Mouse (Mus musculus): ENCODE data around the gene Wdr27. TPM values are rescaled to one million over a fixed set of nuclear protein-coding genes. Genes with fewer than 3 reads are reported as not detected.
A peak's percentile ranks its signal among the peaks of the same experiment; 100 is the strongest.
"Not testable (repeated sequence)": the region's sequence is repeated elsewhere in the genome, so short reads cannot be mapped to it uniquely, and the experiment has no call there.

Wdr27 gene
- 1 to 10 TPM; 3.9 to 4.2 TPM for total RNA-seq (2021)
- long read RNA-seq, experiment 1, partial matches to known transcripts, result 0 of 2 reads
- long read RNA-seq, experiment 1, other reads (novel, unspliced or antisense), result 1 of 2 reads
- long read RNA-seq, experiment 2, partial matches to known transcripts, result 0 of 2 reads
- long read RNA-seq, experiment 2, other reads (novel, unspliced or antisense), result 0 of 2 reads

- peak within 1 kb of the TSS; percentile 96 for H3K4me3 ChIP-seq
- DNase-seq (ENCODE audit: low spot score in 2 of 2), result peak; percentile 98 to 99
- H3K27ac ChIP-seq, result peak within 1 kb of the TSS; percentile 95
- TF ChIP-seq CTCF (conservative IDR thresholded peaks at IDR 0.05), result no peak
Measured at GRCm38 (mm10) chr17:14943009-14943728, at the start of gene Wdr27, which contains the start of gene 1600012H06Rik. Gene Wdr27, minus strand, starts transcription at chr17:14943158. Gene 1600012H06Rik, plus strand, starts transcription at chr17:14943184.

GRCm38 (mm10) chr17:14992522-14993138 lies 49.7 kb upstream of the Wdr27 start:
- H3K27ac ChIP-seq; DNase-seq (ENCODE audit: low spot score in 2 of 2); H3K4me3 ChIP-seq: not testable (repeated sequence)

DNA sequence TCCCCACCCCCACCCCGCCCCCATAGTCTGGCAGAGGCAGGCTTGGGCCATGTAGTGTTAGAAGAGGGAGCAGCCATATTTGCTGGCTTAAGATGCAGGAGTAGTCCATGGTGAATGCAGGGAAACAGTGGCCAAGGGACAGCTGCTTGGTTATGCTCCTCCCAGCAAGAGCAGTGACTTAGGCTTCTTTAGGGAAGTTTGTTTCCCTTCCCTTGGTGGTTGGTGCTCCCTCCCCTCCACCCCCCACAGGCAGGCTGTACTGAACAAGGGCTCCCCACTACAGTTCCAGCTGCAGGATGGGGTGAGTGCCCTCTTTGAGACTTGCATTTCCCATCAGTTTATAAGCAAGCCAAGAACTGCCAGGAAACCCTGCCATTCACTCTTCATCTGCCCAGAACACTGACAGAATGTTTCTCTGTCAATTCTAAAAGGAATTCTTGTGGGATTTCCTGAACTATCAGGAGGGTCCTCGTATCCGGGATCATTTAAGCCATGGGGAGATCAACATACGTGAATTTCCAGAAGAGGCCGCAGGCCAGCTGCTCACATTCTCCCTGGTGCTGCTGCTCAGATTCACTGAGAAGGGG lies 47.3 kb upstream of the Wdr27 start:
- DNase-seq (ENCODE audit: low spot score in 2 of 2), result peak in 1 of 2 experiments; percentile 0
- H3K27ac ChIP-seq, result not testable (repeated sequence)

DNA sequence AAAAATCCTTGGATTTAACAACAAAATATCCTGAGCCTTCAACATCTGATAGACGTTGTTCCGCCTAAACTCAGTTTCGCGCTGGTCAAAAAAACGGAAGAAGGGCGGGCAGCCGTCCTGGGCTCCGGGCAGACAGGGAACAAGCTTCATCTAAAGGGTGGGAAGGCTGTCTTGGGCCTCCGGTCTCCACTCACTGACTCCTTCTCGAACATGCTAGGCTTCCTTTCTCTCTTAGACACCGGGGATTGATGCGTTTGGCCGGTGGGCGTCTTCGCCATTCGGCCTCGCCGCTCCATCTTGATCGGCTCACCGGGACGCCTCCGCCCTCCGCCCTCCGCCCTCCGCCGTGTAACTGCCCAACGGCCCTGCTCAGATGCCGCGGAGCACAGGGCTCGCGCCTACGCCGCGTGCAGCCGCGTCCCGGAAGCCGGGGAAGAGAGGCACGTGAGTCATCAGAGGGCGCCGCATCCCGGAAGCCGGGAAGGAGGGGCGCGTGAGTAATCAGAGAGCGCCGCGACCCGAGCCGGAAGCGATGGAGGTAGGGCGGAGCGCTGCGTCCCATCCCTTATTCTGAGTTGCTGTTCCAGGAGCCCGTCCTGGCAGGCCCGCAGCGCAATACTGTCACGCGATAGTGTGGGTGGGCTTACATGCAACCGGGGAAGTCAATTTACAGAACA lies 35.5 kb upstream of the Wdr27 start, which contains the start of the genes 9030025P20Rik and Gm3417:
9030025P20Rik (plus strand) TSS at position 107 of the 677 bp plus-strand sequence.
Gm3417 (minus strand) TSS at position 429 of the 677 bp plus-strand sequence.
- peak within 1 kb of the TSS; percentile 33; the same call in 1 of the 2 replicates for H3K4me3 ChIP-seq
- H3K27ac ChIP-seq; DNase-seq (ENCODE audit: low spot score in 2 of 2): not testable (repeated sequence)

More for the DNA sequence above, 47.3 kb upstream of the Wdr27 start:
- not testable (repeated sequence) for H3K4me3 ChIP-seq

DNA sequence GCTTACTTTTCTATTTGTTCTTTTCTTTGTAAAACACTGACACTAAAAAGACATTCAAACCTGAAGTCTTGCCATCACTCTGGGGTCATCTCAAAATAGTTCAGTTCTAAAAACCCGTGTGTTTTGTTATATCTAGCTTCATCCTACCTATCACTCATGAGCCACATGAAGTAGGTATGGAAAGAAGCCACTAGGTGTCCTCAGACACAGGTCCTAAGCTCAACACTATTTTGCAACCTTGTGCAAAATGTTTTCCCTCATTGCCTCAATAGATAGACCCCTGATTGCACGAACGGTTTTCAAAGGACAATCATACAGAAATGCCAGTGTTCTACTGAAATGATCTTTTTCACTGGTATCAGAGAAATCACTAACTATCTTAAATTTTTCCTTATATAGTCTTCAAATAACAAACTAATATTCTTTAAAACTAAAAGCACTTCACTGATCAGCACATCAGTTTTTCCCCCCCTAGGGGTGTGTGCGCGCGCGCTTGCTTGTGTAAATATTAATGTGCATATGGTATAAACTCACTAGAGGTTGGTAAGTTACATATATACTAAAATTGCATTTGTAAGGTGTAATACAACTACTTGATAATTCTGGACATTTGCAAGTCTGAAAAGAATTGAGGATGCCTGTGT lies 34.9 kb upstream of the Wdr27 start:
- DNase-seq (ENCODE audit: low spot score in 2 of 2); H3K27ac ChIP-seq: not testable (repeated sequence)

GRCm38 (mm10) chr17:14968373-14968913 lies 25.5 kb upstream of the Wdr27 start:
- DNase-seq (ENCODE audit: low spot score in 2 of 2); H3K27ac ChIP-seq; H3K4me3 ChIP-seq: not testable (repeated sequence)

More for the DNA sequence above, 34.9 kb upstream of the Wdr27 start:
- H3K4me3 ChIP-seq, result peak overlapping the region; percentile 33; the same call in 1 of the 2 replicates

DNA sequence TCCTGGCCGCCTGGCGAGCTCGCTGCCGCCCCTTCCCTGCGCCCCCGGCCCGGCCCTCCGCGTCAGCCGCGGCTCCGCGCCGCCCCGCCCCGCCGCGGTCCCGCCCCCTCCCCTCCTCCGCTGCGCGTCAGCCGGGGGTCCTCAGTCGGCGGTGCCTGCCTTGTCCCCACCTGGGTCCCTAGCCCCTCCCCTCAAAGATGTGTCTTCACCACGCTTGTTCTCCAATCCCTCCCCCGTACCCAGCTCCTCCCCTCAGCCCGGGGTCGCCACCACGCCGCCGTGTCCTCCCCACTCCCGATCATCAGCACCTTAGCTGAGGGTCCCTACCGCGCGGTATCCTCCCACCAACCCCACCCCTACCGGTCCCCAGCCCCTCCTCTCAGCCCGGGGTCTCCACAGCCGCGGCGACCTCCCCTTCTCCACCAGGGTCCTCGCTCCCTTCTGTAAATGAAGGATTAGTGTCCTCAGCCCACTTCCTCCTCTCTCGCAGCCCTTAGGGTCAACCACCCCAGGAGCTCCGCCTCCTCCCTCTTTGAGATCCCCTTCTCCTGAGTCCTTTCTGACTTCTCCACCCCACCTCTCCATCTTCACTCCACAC lies 18.7 kb upstream of the Wdr27 start:
- H3K4me3 ChIP-seq; H3K27ac ChIP-seq; DNase-seq (ENCODE audit: low spot score in 2 of 2): not testable (repeated sequence)

DNA sequence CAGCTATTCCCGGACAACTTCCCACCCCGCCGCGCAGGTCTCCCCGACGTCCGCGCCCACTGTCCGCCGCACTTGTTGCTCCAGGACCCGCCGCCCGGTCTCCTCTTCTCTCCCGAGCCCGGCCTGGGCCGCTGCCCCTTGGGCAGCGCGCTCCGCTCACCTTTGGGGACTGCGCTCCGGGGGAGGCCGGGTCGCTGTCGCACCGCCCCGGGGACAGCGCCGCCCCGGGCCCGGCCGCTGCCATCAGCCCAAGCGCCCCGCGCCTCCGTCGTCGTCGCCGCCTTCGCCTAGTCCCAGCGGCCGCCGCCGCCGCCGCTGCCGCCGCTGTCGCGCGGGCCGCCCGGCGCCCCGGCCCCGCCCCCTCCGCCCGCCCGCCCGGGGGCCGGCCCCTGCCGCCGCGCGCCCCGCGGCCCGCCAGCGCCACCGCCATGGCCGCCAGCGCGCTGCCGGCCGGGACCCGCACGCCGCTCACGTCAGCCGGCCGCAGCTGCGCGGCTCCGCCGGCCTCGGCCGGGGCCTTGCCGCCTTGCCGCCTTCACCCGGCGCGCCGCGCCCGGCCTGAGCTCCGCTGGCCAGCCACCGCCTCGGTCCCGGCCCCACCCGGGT lies 18.1 kb upstream of the Wdr27 start, which contains the start of gene Phf10:
Phf10 (minus strand) TSS at position 323 of the 606 bp plus-strand sequence.
- H3K4me3 ChIP-seq, result peak within 1 kb of the TSS; percentile 77
- DNase-seq (ENCODE audit: low spot score in 2 of 2), result not testable (repeated sequence)
- peak within 1 kb of the TSS; percentile 67; the same call in 1 of the 2 replicates for H3K27ac ChIP-seq

- H3K27ac ChIP-seq, result peak overlapping the region; percentile 15; the same call in 1 of the 2 replicates
- no peak for DNase-seq (ENCODE audit: low spot score in 2 of 2)
- TF ChIP-seq CTCF (conservative IDR thresholded peaks at IDR 0.05), result no peak
- peak overlapping the region; percentile 77 for H3K4me3 ChIP-seq
Measured at GRCm38 (mm10) chr17:14960520-14960919, 17.6 kb upstream of the Wdr27 start.

- H3K4me3 ChIP-seq, result peak overlapping the region; percentile 77
- no peak for TF ChIP-seq CTCF (conservative IDR thresholded peaks at IDR 0.05)
- no peak overlapping the region for H3K27ac ChIP-seq
- DNase-seq (ENCODE audit: low spot score in 2 of 2), result no peak
Measured at GRCm38 (mm10) chr17:14959979-14960378, 17.0 kb upstream of the Wdr27 start.

- no peak for TF ChIP-seq CTCF (conservative IDR thresholded peaks at IDR 0.05)
- Histone ChIP-seq H3K4me3 (no peak overlapping the region), H3K27ac (no peak overlapping the region)
- no peak for DNase-seq (ENCODE audit: low spot score in 2 of 2)
Measured at GRCm38 (mm10) chr17:14958686-14959327, 15.8 kb upstream of the Wdr27 start.

Measured in layer of hippocampus, adult 2 months (tissue).